Mouse (Mus musculus) cerebellum, adult 2 months (tissue): Measurements from ENCODE around the gene Pfkfb3. TPM values are rescaled to one million over a fixed set of nuclear protein-coding genes. Genes with fewer than 3 reads are reported as not detected.

Source experiments
- DNase-seq, 2 experiments: peaks; one replicate each; pipeline ENCODE4 v3.0.0; 2021
- H3K27ac ChIP-seq: fragments of 200-500 bp; 2 replicates; pipeline ENCODE4 v1.5.1; 2012; ENCODE audit warnings: low read length, control low read depth, inconsistent platforms; ENCODE audit not compliant: insufficient read depth
- H3K27me3 ChIP-seq: fragments of 200-500 bp; 2 replicates; pipeline ENCODE4 v1.6.1; 2012; ENCODE audit warnings: inconsistent platforms, mild to moderate bottlenecking, low read length, moderate library complexity; ENCODE audit not compliant: control insufficient read depth, insufficient read depth
- H3K4me1 ChIP-seq: fragments of 200-500 bp; 2 replicates; pipeline ENCODE4 v1.6.1; 2011; ENCODE audit warnings: low read length; ENCODE audit not compliant: control insufficient read depth, insufficient read depth
- H3K4me3 ChIP-seq: fragments of 200-500 bp; replicated peaks from 2 replicates; pipeline ENCODE3; 2011; ENCODE audit warnings: mild to moderate bottlenecking, low read depth, low read length, control low read depth; ENCODE audit not compliant: insufficient read depth
- CTCF ChIP-seq: fragments of 200-500 bp; IDR thresholded peaks from 2 replicates; pipeline ENCODE4 v1.5.1; 2011; ENCODE audit warnings: low read depth, mild to moderate bottlenecking, control low read depth, low read length, moderate library complexity, borderline replicate concordance; ENCODE audit not compliant: insufficient read depth
- POLR2A ChIP-seq: fragments of 200-500 bp; IDR thresholded peaks from 2 replicates; pipeline ENCODE4 v1.6.1; 2011; ENCODE audit warnings: low read length, control low read depth, borderline replicate concordance; ENCODE audit not compliant: insufficient read depth
- WGBS: fragments of 180-500 bp; shearing (Covaris S2); methylation state at CpG from one replicate; pipeline ENCODE4 v1.1.7; 2018; 5-methylcytosine and 5-hydroxymethylcytosine counted together
- polyA plus RNA-seq: library from polyadenylated mRNA; depleted of rRNA; stranded (reverse); fragments of >200 nt; gene quantifications from 2 replicates; pipeline ENCODE4 v1.2.3, GENCODE M21; 2012

The Pfkfb3 gene
- polyA plus RNA-seq, 1 experiment, result 38.2 TPM

DNA sequence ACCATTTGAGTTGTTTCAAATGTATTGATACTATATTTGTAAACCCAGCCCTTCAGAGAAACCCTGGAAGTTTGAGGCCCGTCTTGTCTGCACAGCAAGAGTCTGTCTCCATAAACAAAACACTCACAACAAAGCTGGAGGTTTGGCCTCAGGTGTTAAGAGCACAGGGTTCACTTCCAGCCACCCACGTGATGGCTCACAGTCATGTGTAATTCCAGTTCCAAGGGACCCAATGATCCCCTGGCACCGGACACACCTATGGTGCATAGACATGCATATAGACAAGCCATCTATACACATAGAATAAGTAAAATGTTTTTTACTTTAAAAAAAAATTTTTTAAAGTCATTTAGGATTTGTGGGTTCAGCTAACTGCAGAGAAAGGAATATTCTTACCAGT, 108.2 kb downstream of the Pfkfb3 start:
- 88% methylated on average over 3 of the region's 3 CpGs for WGBS
- H3K27ac ChIP-seq, result no peak overlapping the region
- no peaks in the 10 kb centered on the region for H3K27me3 ChIP-seq
- no peaks in the 10 kb centered on the region for H3K4me1 ChIP-seq
- no peak overlapping the region for H3K4me3 ChIP-seq
- TF ChIP-seq POLR2A, result no peak
- TF ChIP-seq CTCF, result no peak
- DNase-seq, result no peak

DNA sequence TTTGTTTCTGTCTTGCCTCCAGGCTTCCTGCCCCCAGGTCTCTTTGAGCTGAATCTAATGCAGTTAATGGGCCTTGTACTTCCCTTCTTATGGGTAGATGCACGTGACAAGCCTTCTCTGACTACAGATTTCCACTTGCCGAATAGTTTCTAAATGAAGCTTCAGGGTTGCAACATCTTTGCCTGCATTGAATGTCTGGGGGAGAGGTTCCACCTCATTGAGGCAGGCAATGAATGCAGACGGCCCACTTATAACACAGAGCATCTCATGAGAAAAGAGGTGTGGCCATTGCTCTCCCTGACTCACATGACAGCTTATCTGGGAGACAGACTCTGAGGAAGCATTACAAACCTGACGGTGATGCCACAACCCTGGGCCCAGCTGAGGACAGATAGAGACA, 112.0 kb downstream of the Pfkfb3 start:
- H3K4me3 ChIP-seq, result no peak overlapping the region
- H3K4me1 ChIP-seq, result no peaks in the 10 kb centered on the region
- 80% methylated on average over 4 of the region's 4 CpGs for WGBS
- H3K27me3 ChIP-seq, result no peaks in the 10 kb centered on the region
- no peak for DNase-seq
- TF ChIP-seq CTCF (no peak), POLR2A (no peak)
- no peak overlapping the region for H3K27ac ChIP-seq

DNA sequence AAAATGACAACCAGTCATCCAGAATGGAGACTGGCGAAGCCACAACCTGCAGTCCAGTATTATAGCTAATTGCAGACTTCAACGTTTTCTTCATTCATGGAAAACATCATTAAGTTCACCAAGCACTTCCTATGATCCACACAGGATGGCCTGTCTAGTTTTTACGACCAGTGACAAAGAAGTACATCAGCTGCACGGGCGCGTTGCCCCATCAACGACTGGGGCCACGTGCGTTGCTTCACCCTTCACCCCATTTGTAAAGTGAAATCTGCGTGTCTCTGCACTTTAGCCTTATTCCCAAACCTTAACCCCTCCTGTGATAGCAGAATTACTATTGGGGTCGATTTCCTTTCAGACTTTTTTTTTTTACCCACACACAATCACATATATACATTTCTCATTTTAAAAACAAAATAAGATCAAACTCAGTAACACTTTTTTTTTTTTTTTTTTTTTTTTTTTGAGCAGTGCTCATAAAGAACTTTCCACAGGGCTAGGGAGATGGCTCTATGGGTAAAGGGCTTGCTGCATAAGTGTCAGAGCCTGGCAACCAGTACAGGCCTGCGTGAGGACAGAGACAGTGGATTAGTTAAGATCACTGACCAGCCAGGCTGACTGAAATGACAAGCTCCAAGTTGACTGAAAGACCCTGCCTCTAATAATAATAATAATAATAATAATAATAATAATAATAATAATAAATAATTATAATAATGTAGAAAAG, 115.5 kb downstream of the Pfkfb3 start:
- WGBS, result 82% methylated on average over 12 of the region's 12 CpGs
- H3K4me3 ChIP-seq, result no peak overlapping the region
- H3K4me1 ChIP-seq, result no peaks in the 10 kb centered on the region
- DNase-seq, result no peak
- H3K27me3 ChIP-seq, result no peaks in the 10 kb centered on the region
- no peak overlapping the region for H3K27ac ChIP-seq
- no peak for TF ChIP-seq POLR2A
- no peak for TF ChIP-seq CTCF

DNA sequence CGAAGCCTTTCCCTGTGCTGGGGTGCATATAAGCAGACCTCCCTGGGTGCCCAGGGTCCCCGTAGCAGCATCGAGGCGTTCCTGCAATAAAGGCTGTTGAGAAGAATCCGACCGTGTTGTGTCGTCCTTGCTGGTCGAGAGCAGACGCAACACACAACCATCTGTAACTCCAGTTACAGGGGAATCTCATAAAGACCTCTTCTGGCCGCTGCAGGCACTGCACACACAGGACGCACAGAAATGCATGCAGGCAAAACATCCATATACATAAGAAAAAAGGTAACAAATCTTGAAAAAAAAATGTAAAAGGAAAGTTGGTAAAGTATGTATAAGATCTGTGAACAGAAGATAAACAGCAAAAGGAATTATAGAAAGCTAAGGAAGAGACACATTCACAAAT, 117.5 kb downstream of the Pfkfb3 start:
- no peak for DNase-seq
- no peaks in the 10 kb centered on the region for H3K4me1 ChIP-seq
- WGBS, result 93% methylated on average over 11 of the region's 11 CpGs

DNA sequence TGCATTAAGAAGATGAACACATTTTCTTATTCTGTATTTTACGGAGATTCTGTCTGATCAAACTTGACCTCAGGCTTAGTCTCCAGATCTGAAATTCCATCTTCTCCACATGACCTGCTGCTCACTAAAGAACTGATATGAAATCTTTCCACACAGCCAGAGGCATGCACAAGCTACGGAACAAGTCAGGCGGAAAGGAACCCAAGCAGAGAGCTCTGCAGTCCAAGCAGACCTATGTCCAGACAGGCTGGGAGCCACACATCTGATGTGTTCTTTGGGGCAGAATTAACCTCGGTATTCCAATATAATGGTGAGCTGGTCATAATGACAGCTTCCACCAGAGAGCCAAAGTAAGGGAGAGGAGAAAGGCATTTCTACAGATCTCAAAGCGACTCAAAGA, 120.5 kb downstream of the Pfkfb3 start:
- no peak overlapping the region for H3K4me3 ChIP-seq
- no peaks in the 10 kb centered on the region for H3K4me1 ChIP-seq
- no peaks in the 10 kb centered on the region for H3K27me3 ChIP-seq
- TF ChIP-seq CTCF, result no peak
- no peak for DNase-seq
- WGBS, result 66% methylated on average over 5 of the region's 5 CpGs
- H3K27ac ChIP-seq, result no peak overlapping the region

More for the DNA sequence above, 117.5 kb downstream of the Pfkfb3 start:
- Histone ChIP-seq H3K27ac (no peak overlapping the region), H3K27me3 (no peaks in the 10 kb centered on the region), H3K4me3 (no peak overlapping the region)
- TF ChIP-seq POLR2A (no peak), CTCF (no peak)

DNA sequence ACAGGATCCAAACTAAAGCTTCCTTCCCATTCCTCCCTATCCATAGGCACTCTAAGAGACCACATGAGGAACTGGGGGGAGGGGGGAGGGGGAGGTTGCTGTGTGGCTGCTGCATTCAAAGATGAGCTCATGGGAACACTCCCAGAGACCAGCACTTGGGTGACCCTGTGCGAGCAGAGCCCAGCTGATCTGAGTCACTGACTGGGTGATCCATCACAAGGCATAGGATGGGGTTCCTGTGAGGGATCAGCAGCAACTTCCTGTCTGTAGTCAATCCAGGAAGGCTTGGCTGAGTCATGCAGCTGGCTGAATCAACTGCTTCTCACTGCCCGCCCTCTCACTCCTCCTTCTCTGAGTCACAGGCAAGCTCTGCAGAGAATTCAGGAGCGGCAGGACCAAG, 124.3 kb downstream of the Pfkfb3 start:
- Histone ChIP-seq H3K27ac (no peak overlapping the region), H3K27me3 (no peaks in the 10 kb centered on the region), H3K4me3 (no peak overlapping the region), H3K4me1 (no peaks in the 10 kb centered on the region)
- DNase-seq, result peak in 1 of 2 experiments; percentile 6
- TF ChIP-seq POLR2A (no peak), CTCF (no peak)
- WGBS, result 42% methylated on average over 3 of the region's 3 CpGs

DNA sequence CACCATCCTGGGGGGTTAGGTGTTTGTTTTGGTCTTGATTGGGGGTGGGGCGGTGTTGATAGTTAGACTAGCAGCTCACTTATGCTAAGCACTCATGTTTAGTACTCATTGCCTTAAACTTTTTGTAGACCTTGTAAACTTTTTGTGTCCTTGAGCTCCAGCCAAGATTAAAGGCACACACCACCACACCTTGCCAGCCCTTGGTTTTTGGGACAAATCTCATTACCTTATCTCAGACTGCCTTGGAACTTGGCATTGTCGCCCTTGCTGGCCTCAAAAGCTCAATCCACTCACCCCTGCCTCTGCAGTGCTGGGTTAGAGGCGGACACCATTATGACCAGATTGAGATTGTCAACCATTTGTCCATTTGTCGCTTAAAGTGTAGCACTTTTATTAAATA, 125.3 kb downstream of the Pfkfb3 start:
- Histone ChIP-seq H3K27me3 (no peaks in the 10 kb centered on the region), H3K27ac (no peak overlapping the region), H3K4me3 (no peak overlapping the region), H3K4me1 (no peaks in the 10 kb centered on the region)
- no peak for DNase-seq
- 93% methylated on average over 4 of the region's 4 CpGs for WGBS
- no peak for TF ChIP-seq CTCF
- no peak for TF ChIP-seq POLR2A

DNA sequence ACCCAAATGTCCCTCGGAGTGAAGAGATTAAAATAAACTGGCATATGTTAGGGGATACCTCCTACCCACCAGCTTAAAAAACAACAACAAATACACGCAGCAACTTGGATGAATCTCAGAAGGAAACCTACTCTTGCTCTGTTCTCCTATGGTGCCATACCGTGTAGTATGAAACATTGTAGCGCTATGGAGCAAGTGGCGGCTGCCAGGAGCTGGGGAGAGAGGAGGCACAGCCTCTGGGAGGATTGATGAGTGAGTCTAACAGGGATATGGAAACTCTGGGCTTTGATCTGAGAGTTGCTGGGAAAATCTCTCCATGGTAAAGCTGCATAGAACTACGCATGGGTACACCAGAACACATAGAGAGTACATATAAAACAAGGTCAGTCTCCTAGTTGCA, 126.3 kb downstream of the Pfkfb3 start:
- Histone ChIP-seq H3K27ac (no peak overlapping the region), H3K4me3 (no peak overlapping the region), H3K27me3 (no peaks in the 10 kb centered on the region), H3K4me1 (no peaks in the 10 kb centered on the region)
- TF ChIP-seq POLR2A (no peak), CTCF (no peak)
- WGBS, result 52% methylated on average over 6 of the region's 6 CpGs
- no peak for DNase-seq
